Mouse (Mus musculus) limb, embryonic 10.5 days (tissue): ENCODE data around the gene Scd2. TPM values are rescaled to one million over a fixed set of nuclear protein-coding genes. Genes with fewer than 3 reads are reported as not detected.
A peak's percentile ranks its signal among the peaks of the same experiment; 100 is the strongest.
"Not testable (repeated sequence)": the region's sequence is repeated elsewhere in the genome, so short reads cannot be mapped to it uniquely, and the experiment has no call there.

Experiments used
- DNase-seq: peaks from one replicate; pipeline ENCODE4 v3.0.0-alpha.2; 2017; ENCODE audit warnings: low spot score
- H3K27ac ChIP-seq: fragments of 300-500 bp; sonication (generic); 2 replicates; pipeline ENCODE4 v1.5.1; 2016; ENCODE audit warnings: mild to moderate bottlenecking
- H3K27me3 ChIP-seq: fragments of 300-500 bp; sonication (generic); 2 replicates; pipeline ENCODE4 v1.6.1; 2016; ENCODE audit warnings: low read depth, mild to moderate bottlenecking; ENCODE audit not compliant: poor library complexity, severe bottlenecking
- H3K36me3 ChIP-seq: fragments of 300-500 bp; sonication (generic); 2 replicates; pipeline ENCODE4 v1.6.1; 2016; ENCODE audit warnings: mild to moderate bottlenecking, moderate library complexity
- H3K4me1 ChIP-seq: fragments of 300-500 bp; sonication (generic); 2 replicates; pipeline ENCODE4 v1.6.1; 2016
- H3K4me3 ChIP-seq: fragments of 300-500 bp; sonication (generic); 2 replicates; pipeline ENCODE4 v1.5.1; 2016; ENCODE audit warnings: mild to moderate bottlenecking, moderate library complexity
- H3K9me3 ChIP-seq: fragments of 300-500 bp; sonication (generic); replicated peaks from 2 replicates; pipeline ENCODE4 v1.6.1; 2016; ENCODE audit warnings: mild to moderate bottlenecking
- WGBS: fragments of 180-500 bp; shearing (Covaris S2); methylation state at CpG from one replicate; pipeline ENCODE4 v1.1.7; 2016; 5-methylcytosine and 5-hydroxymethylcytosine counted together
- polyA plus RNA-seq: library from polyadenylated mRNA; unstranded; fragments of >200 nt; fragmentation: Nextera tagmentation; extraction: Ambion mirVana; gene quantifications from 2 replicates; pipeline ENCODE4 v1.2.1, GENCODE M21; 2016

The Scd2 gene
- polyA plus RNA-seq, 1 experiment from 2014 or later: 335 TPM

GRCm38 (mm10) chr19:44281825-44282447 lies 11.5 kb upstream of the Scd2 start:
- not testable (repeated sequence) for H3K9me3 ChIP-seq, H3K36me3 ChIP-seq, H3K27me3 ChIP-seq, DNase-seq
- Histone ChIP-seq H3K4me1 (peaks cover 57% of the 10 kb centered on the region), H3K4me3 (peak overlapping the region; percentile 57; the same call in 1 of the 2 replicates), H3K27ac (peak overlapping the region; percentile 94)
- WGBS: 39% methylated on average over 1 of the region's 1 CpGs

GRCm38 (mm10) chr19:44282534-44283156 lies 10.8 kb upstream of the Scd2 start:
- Histone ChIP-seq H3K9me3 (no peaks in the 10 kb centered on the region), H3K27ac (peak overlapping the region; percentile 94), H3K36me3 (no peaks in the 10 kb centered on the region), H3K27me3 (no peaks in the 10 kb centered on the region), H3K4me3 (peak overlapping the region; percentile 57; the same call in 1 of the 2 replicates), H3K4me1 (peaks cover 57% of the 10 kb centered on the region)
- no peak for DNase-seq
- 35% methylated on average over 9 of the region's 9 CpGs for WGBS

GRCm38 (mm10) chr19:44283157-44284024 lies 10.1 kb upstream of the Scd2 start:
- no peak for DNase-seq
- Histone ChIP-seq H3K9me3 (no peaks in the 10 kb centered on the region), H3K4me1 (peaks cover 57% of the 10 kb centered on the region), H3K27me3 (no peaks in the 10 kb centered on the region), H3K27ac (peak overlapping the region; percentile 94), H3K4me3 (peak overlapping the region; percentile 57), H3K36me3 (no peaks in the 10 kb centered on the region)
- 29% methylated on average over 15 of the region's 15 CpGs for WGBS

GRCm38 (mm10) chr19:44284025-44284695 lies 9.3 kb upstream of the Scd2 start:
- Histone ChIP-seq H3K27ac (peak overlapping the region; percentile 94), H3K27me3 (no peaks in the 10 kb centered on the region), H3K4me1 (peaks cover 57% of the 10 kb centered on the region), H3K9me3 (no peaks in the 10 kb centered on the region), H3K4me3 (peak overlapping the region; percentile 57), H3K36me3 (no peaks in the 10 kb centered on the region)
- DNase-seq: peak; percentile 99
- under 1% methylated on average over 38 of the region's 38 CpGs for WGBS

GRCm38 (mm10) chr19:44284723-44285122 lies 8.8 kb upstream of the Scd2 start:
- Histone ChIP-seq H3K4me1 (peaks cover 58% of the 10 kb centered on the region), H3K9me3 (no peaks in the 10 kb centered on the region), H3K27ac (peak overlapping the region; percentile 94), H3K36me3 (no peaks in the 10 kb centered on the region), H3K27me3 (no peaks in the 10 kb centered on the region), H3K4me3 (peak overlapping the region; percentile 57)
- DNase-seq: no peak
- 2% methylated on average over 11 of the region's 11 CpGs for WGBS

- peak overlapping the region; percentile 94; the same call in 1 of the 2 replicates for H3K27ac ChIP-seq
Observed at GRCm38 (mm10) chr19:44285554-44285953, 7.9 kb upstream of the Scd2 start.

GRCm38 (mm10) chr19:44286109-44286508 lies 7.4 kb upstream of the Scd2 start:
- peak overlapping the region; percentile 61 for H3K27ac ChIP-seq
- H3K4me3 ChIP-seq: no peak overlapping the region
- H3K9me3 ChIP-seq: no peaks in the 10 kb centered on the region
- 48% methylated on average over 2 of the region's 2 CpGs for WGBS
- no peak for DNase-seq
- H3K36me3 ChIP-seq: no peaks in the 10 kb centered on the region
- no peaks in the 10 kb centered on the region for H3K27me3 ChIP-seq
- H3K4me1 ChIP-seq: peaks cover 54% of the 10 kb centered on the region

More at GRCm38 (mm10) chr19:44285554-44285953, 7.9 kb upstream of the Scd2 start:
- no peak for DNase-seq
- WGBS: 95% methylated on average over 8 of the region's 8 CpGs
- Histone ChIP-seq H3K27me3 (no peaks in the 10 kb centered on the region), H3K4me3 (no peak overlapping the region), H3K4me1 (peaks cover 60% of the 10 kb centered on the region), H3K36me3 (no peaks in the 10 kb centered on the region), H3K9me3 (no peaks in the 10 kb centered on the region)

- H3K4me1 ChIP-seq: peaks cover 54% of the 10 kb centered on the region
- H3K36me3 ChIP-seq: no peaks in the 10 kb centered on the region
- no peak overlapping the region for H3K4me3 ChIP-seq
- 70% methylated on average over 11 of the region's 11 CpGs for WGBS
- DNase-seq: no peak
- H3K27me3 ChIP-seq: no peaks in the 10 kb centered on the region
- H3K27ac ChIP-seq: 0 out of 2 replicates have a peak overlapping the region, but pooled peaks have one; percentile 19
- no peaks in the 10 kb centered on the region for H3K9me3 ChIP-seq
Observed at GRCm38 (mm10) chr19:44287415-44288110, 5.9 kb upstream of the Scd2 start.

- Histone ChIP-seq H3K27ac (peak overlapping the region; percentile 98), H3K4me3 (0 out of 2 replicates have a peak overlapping the region, but pooled peaks have one; percentile 94), H3K4me1 (peaks cover 48% of the 10 kb centered on the region), H3K36me3 (peaks cover 24% of the 10 kb centered on the region), H3K27me3 (no peaks in the 10 kb centered on the region), H3K9me3 (no peaks in the 10 kb centered on the region)
- WGBS: 79% methylated on average over 2 of the region's 2 CpGs
- DNase-seq: no peak
Observed at GRCm38 (mm10) chr19:44292083-44292482, 1.4 kb upstream of the Scd2 start.

GRCm38 (mm10) chr19:44292483-44292882 lies 991 bp upstream of the Scd2 start:
- H3K4me3 ChIP-seq: peak overlapping the region; percentile 94
- no peaks in the 10 kb centered on the region for H3K27me3 ChIP-seq
- no peak for DNase-seq
- H3K9me3 ChIP-seq: no peaks in the 10 kb centered on the region
- 51% methylated on average over 3 of the region's 3 CpGs for WGBS
- peaks cover 52% of the 10 kb centered on the region for H3K4me1 ChIP-seq
- peaks cover 28% of the 10 kb centered on the region for H3K36me3 ChIP-seq
- H3K27ac ChIP-seq: peak overlapping the region; percentile 98

GRCm38 (mm10) chr19:44293769-44294551 lies 486 bp downstream of the Scd2 start:
- peak overlapping the region; percentile 98 for H3K27ac ChIP-seq
- DNase-seq: peak; percentile 95
- peaks cover 67% of the 10 kb centered on the region for H3K4me1 ChIP-seq
- WGBS: under 1% methylated on average over 31 of the region's 31 CpGs
- H3K9me3 ChIP-seq: no peaks in the 10 kb centered on the region
- H3K4me3 ChIP-seq: peak overlapping the region; percentile 94
- H3K27me3 ChIP-seq: no peaks in the 10 kb centered on the region
- peaks cover 43% of the 10 kb centered on the region for H3K36me3 ChIP-seq
